Mouse (Mus musculus) brain, adult 2 months (tissue): ENCODE measurements around the gene Tex14.

Experiments
- DNase-seq: peaks from one replicate; pipeline ENCODE4 v3.0.0; 2011; ENCODE audit warnings: low read depth, low spot score

Tex14 gene

DNA sequence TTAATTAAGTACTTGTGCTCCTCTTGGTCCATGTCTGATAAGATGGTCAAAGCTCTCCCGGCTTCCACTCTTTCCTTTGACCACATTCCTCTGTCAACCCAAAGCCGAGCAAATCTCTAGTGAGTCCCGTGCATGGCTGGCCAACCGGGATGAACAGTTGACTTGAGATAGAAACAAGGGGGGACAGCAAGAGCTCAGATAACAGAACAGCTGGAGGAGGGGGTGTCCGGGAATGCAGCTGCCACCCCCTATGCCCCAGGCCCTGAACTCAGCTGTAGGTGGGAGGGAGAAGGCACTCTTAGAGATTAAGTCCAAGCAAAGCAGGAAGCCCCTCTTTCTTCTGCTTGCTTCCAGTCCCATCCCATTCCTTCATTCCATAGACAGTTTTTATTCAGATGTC, 165.9 kb downstream of the Tex14 start:
- no peak for DNase-seq

DNA sequence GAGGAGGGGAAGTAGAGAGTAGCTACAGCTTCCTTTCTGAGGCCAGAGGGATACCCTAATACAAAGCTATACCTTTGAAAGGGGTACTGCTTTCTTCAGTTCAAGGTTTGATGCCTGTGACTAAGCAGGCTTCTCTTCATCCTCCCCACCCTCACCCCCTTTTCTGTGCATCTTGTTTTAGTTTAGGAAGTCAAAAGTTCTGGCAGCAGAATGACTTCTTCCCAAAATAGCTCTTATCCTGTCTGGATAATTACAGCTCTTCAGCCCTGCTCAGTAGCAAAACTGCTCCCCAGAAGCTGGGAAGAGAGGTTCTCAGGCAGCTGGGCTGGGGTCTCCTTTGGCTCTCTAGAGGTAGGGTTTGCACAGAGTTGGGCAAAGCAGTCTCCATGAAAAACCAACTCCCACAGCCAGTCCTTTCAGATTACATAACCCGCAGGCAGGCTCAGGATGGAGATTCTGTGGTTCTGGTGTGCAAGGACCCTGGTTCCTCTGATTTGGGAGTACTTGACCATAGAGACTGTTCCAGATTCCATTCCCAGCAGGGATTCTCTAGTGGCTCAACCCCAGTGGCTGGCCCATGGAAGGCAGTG, 166.6 kb downstream of the Tex14 start:
- peak; percentile 81 for DNase-seq

DNA sequence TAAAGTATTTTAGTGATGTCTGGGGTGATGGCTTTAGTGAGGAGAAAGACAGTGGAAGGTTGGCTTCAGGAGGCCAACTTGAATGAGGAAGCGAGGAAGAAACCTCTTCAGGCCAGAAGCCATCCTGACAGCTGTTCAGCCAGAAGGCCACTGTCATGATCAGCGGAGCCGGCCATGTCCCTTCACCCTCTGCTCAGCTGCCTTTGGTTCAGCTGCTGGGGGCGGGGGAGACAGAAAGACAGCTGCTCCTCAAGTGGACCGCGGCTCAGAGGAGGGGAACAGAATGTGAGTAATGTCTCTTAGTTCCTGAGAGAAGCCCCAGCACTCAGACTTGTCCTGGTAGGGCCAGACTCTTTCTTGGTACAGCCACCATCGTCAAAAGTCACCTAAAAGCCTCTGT, 168.9 kb downstream of the Tex14 start:
- DNase-seq, result no peak

DNA sequence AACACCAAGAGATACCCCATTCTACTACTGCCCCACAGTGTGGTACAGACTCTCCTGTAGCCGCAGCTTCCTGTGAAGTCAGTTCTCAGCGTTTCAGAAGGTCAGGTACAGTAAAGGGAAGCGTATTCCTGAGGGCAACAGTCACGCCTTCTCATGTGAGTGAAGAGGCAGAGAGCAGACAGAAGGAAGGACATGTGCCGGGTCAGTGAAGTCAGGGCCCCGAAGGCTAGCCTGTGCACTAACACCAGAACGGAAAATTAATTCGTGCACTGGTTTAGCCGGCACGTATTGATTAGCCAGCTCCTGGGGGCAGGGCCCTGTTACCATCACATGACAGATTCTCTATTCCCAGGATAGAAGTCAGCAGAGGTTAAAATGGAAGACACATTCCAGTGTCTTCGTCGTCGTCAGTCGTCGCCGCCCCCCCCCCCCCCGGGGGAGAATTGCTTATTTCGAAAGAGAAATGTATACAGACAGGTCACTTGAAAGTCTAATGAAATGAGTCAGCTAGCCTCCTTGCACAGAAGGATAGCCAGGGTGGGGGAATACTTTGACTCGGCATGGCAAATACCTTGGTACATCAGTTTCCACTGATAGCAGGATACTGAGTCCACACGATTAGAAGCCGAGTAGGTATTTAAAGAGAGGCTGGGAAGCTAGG, 169.8 kb downstream of the Tex14 start:
- DNase-seq, result no peak

DNA sequence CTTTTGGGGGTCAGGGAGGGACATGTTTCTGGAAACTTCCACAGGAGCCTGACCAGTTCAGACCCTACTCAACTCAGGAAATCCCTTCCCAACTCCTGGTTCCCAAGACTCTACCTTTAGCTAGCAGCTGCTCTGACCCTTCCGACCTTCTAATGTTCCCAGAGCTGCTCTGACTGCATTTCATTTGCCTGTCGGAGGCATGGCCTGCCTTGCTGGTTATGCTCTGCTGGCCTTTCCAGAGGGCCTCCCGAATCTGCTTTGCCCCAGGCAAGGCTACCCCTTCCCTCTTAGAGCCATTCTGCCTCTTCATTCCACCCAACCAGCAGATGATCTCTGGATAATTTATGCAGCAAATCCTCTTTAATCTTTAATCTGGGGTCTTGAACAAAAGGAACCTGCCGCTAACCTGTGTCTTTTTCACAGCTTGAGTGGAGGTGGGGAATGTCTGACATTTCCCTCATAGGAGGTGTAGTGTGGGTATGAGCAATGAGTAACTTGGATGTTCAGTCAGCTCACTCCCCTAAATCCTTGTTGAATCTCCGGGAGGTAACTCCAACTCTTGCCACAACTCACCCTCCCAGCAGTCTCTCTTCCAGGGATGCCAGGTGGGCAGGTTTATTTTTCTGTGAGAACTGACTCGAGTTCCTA, 172.9 kb downstream of the Tex14 start:
- no peak for DNase-seq

DNA sequence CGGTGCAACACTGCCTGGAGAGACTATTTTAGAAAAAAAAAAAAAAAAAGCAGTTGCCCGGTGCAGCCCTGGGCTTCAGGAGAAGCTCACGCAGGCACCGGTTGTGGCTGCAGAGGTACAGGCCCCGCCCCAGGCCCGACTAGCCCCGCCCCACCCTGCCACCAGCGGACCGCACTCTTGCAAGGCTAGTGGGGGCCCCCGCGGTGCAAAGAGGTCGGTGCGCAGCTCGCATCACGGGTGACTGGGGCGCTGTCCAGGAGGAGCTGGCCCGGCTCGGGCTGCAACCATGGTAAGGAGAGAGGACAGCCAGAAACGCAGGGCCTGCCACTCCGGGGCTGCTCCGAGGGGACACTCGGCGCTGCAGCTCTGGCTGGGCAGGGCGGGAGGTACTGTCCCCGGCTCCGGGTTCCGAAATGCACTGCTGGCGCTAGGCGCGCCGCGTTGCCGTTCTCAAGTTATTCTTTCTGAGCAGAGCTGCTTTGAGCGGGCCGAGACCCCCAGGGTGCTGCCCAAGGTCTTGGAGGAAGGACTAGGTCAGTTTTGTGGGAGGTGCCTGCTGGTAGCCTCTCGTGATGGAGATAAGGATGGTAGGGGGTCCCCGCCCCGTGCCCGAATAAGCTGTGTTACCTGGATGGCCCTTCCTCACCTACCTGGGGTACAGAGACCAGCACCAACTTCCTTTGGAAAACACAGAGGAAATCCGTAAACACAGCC, 173.5 kb downstream of the Tex14 start:
- DNase-seq, result peak; percentile 92

DNA sequence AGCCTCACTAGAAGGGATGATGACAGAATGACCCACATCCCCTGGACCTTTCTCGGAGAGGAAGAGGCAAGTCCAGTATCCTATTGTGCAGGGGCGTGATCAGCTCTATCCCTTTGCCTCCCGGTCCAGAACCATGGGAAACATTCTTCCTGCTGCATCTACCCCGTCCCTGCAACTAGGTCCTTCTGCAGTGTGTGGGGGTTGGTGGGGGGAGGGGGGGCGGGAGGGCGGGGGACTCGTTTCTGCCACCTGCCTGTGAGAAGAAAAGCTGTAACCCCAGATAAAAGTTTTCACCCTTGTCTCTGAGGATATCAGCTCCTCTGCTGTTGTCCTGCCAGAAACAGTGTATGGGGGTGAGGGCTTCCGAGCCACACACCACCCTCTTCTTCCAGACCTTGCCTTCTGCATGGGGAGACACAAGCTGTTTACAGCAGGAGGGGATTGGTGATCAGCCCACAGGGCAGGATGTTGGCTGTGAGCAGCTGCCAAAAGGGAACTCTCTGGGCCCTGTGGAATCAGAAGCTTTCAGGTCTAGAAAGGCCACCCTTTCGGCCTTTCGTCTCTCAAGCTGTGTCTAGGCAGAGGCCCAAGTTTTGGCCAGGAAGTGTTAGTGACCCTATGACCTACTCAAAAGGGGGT, 174.2 kb downstream of the Tex14 start:
- DNase-seq, result peak; percentile 86

DNA sequence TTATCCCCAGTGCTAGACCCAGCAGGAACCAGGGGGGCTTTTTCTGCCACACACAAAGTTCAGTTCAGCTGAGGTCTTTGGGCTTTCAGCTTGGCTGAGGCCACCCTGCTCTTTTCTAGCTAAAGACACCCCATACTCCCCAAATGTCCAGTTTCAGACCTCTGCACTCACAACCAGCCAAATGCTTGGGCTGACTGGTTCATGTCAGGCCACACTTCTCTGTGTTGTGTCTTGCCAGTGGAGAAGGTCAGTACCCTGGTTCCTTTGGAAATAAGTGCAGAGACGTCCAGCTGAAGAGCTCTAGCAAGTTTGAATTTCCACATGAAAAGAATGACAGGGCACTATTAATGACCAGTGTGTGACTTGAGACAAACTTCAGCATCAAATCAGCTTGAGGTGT, 174.8 kb downstream of the Tex14 start:
- DNase-seq, result no peak

DNA sequence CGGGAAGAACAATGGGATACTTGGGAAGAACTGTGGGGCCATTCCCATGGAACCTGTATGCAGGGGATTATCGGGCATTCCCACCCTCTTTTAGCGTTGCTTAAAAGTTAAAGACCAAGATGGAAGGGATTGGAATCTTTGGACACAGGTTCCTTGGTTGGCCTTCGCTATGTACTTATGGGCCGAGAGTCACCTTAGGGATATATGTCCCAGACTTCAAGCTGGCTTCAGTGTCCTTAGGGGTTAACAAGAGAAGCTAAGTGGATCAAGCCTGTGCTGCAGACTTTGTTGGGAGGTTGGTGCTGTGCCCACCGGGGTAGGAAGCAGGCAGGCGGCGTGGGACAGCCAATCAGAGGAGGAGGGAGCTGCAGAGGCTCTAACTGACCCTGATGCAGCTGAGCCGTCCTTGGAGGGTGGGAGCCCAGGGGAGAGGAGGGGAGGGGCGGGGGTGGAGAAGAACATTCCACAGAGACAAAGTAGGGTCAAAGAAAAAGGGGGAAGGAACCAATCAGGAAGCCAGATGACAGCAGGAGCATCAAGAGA, 175.7 kb downstream of the Tex14 start:
- DNase-seq, result peak; percentile 79

DNA sequence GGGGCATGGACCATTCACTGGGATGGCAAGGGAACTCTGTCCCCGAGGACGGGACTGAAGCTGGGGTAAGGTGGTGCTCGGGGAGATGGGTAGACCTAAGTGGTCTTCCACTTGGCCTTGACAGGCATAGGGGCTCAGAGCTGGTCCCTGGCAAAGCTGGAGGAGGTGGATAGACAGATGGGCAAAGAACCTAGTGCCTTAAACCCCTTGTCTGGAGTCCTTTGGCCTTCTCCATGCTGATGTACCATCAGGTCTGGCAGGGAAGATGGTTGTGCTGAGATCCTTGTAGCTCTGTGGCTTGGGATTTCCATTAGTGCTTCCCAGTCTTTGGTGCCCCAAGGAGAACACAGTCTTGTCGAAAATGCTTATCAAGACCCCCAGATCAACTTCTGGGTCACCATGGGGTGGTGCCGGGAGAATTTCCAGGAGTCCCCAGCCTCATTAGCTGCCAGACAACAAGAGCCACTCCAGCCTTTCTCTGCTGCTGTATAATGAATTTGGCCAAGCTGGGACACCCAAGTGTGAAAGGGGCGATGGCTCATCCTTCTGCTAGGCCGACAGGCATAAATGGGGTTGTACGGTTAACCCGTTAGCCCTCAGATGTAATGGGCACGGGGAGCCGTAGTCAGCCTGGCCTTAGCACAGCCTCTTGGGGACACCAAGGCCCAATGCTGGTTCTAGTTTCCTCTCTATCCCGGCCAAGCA, 176.4 kb downstream of the Tex14 start:
- DNase-seq, result no peak

DNA sequence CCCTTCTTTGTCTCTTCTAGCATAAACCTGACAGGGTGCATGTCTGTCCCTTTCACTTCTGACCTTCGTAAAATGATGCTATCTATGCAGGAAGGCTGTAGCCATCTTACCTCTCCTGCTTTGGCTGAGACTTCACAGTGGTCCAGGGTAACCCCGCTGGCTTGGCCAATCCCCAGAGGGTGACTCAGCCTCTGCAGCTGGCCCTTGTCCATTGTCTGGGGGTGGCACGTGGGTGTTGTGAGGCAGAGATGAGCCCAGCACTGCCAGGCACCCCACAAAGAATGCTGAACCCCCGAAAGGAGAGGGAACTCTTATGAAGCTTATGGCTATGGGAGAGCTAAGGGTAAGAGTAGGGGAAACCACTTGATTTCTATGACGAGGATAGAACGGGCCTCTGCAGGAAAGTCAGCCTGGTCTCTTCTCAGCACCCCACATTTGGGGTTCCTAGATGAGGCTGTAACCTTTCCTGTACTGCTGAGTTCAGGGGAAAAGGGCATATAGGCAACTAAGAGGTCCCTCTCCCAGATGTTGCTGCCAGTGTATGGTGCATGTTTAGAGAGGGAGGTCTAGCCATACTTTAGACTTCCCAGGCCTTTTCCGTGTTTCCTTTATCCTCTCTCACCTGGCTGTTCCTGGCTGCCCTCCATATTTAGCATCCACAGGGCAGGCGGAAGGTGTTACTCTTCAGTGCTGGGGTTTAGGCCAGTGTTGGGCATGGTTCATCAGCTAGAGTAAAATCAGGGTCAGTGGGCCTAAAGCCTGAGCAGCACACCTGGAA, 177.3 kb downstream of the Tex14 start:
- peak; percentile 90 for DNase-seq

DNA sequence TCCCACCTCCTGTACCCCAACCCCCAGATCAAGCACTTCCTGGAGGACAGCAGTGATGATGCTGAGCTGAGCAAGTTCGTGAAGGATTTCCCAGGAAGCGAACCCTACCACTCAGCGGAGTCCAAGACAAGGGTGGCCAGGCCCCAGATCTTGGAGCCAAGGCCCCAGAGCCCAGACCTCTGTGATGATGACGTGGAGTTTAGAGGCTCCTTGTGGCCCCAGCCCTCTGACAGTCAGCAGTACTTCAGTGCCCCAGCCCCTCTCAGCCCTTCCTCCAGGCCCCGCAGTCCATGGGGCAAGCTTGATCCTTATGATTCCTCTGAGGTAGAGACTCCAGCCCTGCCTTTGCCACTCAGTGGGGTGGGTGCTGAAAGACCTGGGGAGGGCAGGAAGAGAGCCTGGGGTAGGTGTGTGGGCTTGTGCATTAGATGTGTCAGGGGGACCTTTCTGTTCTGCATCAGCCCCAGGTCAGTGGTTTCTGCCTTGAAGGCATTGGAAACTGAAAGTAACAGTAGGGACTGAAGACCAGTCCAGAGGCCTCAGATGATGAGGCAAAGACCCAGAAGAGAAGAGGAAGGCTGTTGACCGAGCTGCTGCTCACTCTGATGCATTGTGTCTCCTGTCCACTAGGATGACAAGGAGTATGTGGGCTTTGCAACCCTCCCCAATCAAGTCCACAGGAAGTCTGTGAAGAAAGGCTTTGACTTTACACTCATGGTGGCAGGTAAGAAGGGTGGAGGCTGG, 178.6 kb downstream of the Tex14 start:
- DNase-seq, result no peak

DNA sequence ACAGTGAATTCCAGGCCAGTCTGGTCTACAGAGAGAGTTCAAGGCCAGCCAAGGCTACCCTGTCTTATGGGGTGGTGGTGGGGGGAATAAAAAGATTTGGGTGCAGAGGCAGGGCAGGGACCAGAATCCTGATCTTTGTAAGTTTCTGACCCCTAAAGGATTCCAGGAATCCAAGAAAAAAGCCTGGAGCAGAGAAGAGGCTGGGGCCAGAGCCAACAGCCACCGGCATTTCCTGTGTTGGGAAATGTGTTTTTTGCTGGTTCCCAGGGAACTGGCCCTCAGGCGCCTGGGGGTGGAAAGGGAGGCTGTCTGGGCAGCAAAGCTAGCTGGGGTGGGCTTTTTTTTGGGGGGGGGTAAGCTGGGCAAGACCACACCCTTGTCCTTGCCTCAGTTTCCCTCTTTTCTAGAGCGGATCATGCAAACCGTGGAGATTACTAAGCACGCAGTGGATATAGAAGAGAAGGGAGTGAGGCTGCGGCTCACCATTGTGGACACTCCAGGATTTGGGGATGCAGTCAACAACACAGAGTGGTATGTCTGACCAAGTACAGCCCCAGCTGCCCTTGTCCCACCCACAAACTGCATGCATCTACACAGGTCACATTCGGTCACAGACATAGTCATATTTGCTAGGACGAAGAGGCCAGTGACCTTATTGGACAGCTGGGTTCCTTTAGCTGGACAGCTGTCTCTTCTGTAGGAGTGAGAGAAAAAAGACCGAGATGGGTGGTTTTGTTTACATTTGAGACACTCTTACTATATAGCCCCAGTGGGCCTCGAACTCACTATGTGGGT, 180.0 kb downstream of the Tex14 start:
- DNase-seq, result no peak

DNA sequence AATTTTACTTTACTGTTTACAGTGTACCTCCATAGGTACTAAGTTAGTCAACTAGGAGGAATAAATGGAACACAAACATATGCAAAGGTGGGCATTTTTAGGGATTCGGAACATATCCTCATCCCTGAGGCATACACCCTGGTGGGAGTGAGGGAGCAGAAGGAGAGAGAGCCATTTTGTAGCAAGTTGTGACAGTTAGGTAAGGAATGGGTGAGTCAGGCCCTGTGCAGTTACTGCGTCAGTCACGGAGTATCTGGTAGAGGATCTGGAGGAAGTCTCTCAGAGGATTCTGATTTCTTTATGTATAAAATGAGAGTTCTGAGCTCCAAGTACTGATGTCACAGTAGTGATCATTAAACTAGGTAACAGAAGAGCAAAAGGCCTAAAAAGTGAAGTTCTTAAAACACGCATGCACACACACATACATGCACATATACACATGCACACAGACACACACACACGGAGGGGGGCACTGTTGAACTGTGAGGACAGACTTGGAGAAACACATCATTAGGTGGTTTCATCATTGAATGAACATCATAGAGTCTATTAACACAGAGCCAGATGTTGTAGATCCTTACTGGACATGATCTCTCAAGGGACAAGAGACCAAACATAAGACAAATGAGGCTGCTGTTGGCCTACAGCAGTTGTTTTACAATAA, 182.5 kb downstream of the Tex14 start:
- DNase-seq, result no peak

DNA sequence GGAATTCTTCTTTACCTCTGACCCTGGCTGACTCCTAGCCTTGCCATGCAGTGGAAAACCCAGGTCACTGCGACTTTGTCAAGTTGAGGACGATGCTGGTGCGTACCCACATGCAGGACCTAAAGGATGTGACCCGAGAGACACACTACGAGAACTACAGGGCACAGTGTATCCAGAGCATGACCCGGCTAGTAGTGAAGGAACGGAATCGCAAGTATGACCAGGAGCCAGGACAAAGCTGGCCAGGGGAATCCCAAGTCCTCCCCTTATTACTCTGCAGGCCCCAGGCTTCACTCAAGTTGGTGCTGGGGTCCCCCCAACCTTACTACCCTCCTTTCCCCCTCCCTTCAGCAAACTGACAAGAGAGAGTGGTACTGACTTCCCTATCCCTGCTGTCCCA, 184.7 kb downstream of the Tex14 start:
- no peak for DNase-seq

DNA sequence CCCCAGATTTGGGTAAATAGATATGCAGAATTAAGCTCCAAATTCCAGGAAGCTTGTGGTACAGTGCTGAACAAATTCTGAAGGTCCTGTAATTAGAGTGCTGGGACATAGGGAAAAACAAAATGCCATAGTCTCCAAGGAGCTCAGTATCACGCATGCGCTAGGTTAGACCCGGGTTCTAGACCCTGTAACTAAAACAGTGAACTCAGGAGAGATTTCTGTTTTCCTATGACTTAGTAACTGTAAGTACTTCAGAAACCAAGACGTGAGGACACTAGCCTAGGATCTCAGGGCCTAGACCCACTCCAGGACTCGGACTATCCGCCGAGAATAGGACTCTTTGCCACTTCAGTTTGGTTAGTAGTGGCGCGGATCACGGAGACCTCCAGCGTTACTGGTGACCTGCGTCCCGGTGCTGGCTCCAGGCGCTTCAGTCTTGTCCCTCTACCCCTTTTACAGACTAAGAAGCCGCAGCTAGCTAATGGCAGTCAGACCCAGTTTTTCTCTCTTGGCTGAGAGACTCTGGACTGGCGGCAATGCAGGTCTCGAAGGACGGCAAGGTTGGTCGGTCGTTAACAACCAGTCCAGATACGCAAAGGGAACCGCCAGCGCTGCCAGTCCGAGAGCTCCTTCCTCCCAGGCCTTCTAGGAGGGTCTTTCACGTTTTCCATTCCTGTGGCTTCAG, 186.1 kb downstream of the Tex14 start:
- DNase-seq, result peak; percentile 38

DNA sequence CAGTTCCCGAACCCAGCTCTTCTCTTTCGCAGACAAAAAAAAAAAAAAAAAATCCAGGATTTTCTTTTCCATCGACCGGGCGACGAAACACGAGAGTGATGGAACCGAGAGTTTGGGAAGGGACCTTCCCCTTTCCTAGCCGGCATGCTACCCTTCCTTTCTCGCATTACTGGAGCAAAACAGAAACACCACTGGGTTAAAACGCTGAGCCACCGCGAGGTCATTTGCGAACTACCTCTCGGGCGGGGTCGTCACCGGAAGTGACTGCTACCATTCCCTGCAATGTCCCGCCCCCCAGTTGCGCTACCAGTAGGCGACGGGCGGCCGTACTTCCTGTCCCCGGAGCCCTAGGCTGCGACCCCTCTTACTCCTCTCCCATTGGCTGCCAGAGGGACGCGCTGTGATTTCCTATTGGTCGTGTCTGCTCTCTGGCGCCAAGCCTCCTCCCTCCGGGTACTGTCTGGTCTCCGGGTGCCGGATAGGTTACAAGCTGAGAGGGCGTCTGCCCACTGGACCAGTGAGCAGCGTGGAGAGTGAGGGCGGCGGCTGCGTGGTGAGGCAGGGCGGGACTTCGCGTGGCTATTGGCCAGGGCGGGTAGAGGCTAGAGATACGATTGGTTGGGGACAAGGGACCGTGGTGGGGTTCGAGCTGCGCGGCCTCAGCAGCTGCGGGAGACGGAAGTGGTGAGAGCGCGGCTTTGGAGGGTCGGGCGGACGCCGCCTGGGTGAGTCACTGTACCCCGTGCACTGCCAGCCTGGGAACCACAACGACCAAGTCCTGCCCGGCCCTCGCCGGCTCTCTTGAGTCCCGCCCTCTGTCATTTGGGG, 186.9 kb downstream of the Tex14 start, which contains the start of gene Mtmr4:
TSS of gene Mtmr4 (plus strand) at position 637 of the 828 bp plus-strand sequence.
- peak; percentile 100 for DNase-seq
